Mouse (Mus musculus) intestine, embryonic 14.5 days (tissue): ENCODE measurements around the gene Notch2. TPM values are rescaled to one million over a fixed set of nuclear protein-coding genes. Genes with fewer than 3 reads are reported as not detected.

Experiments used
- ATAC-seq: fragments of 200-750 bp; cut with Nextera tagmentation; replicated peaks from 2 replicates; pipeline ENCODE4 v1.8.0; 2017; ENCODE audit warnings: low read depth, moderate number of reproducible peaks, moderate TSS enrichment, moderate library complexity; ENCODE audit not compliant: low FRiP score, low TSS enrichment
- DNase-seq: peaks from one replicate; pipeline ENCODE4 v3.0.0-alpha.2; 2018; ENCODE audit warnings: low spot score
- H3K27ac ChIP-seq: fragments of 300-500 bp; sonication (generic); 2 replicates; pipeline ENCODE4 v1.5.1; 2014; ENCODE audit warnings: low read depth, mild to moderate bottlenecking, control low read depth
- H3K27me3 ChIP-seq: fragments of 300-500 bp; sonication (generic); replicated peaks from 2 replicates; pipeline ENCODE4 v1.6.1; 2014; ENCODE audit warnings: low read length, control low read depth; ENCODE audit not compliant: control insufficient read depth, insufficient read depth
- H3K36me3 ChIP-seq: fragments of 300-500 bp; sonication (generic); 2 replicates; pipeline ENCODE4 v1.6.1; 2014; ENCODE audit warnings: low read length, control low read depth; ENCODE audit not compliant: control insufficient read depth, insufficient read depth
- H3K4me1 ChIP-seq: fragments of 300-500 bp; sonication (generic); replicated peaks from 2 replicates; pipeline ENCODE4 v1.6.1; 2014; ENCODE audit warnings: low read length, control low read depth, mixed read lengths; ENCODE audit not compliant: control insufficient read depth, insufficient read depth
- H3K4me2 ChIP-seq: fragments of 300-500 bp; sonication (generic); 2 replicates; pipeline ENCODE4 v1.6.1; 2014; ENCODE audit warnings: low read length
- H3K4me3 ChIP-seq: fragments of 300-500 bp; sonication (generic); 2 replicates; pipeline ENCODE4 v1.5.1; 2014; ENCODE audit warnings: low read depth, low read length, control low read depth, mixed read lengths
- H3K9ac ChIP-seq: fragments of 300-500 bp; sonication (generic); 2 replicates; pipeline ENCODE4 v1.6.1; 2014; ENCODE audit warnings: mild to moderate bottlenecking, low read length
- H3K9me3 ChIP-seq: fragments of 300-500 bp; sonication (generic); 2 replicates; pipeline ENCODE4 v1.6.1; 2016; ENCODE audit warnings: low read length, control low read depth; ENCODE audit not compliant: control insufficient read depth
- WGBS: fragments of 180-500 bp; shearing (Covaris S2); extraction: QIAGEN DNeasy Blood & Tissue Kit; methylation state at CpG from one replicate; pipeline ENCODE4 v1.1.7; 2014; 5-methylcytosine and 5-hydroxymethylcytosine counted together
- polyA plus RNA-seq: library from polyadenylated mRNA; unstranded; fragments of >200 nt; fragmentation: Nextera tagmentation; extraction: Ambion mirVana; gene quantifications from 2 replicates; pipeline ENCODE4 v1.2.1, GENCODE M21; 2014

The Notch2 gene
- polyA plus RNA-seq, 1 experiment from 2014 or later = 30.0 TPM

DNA sequence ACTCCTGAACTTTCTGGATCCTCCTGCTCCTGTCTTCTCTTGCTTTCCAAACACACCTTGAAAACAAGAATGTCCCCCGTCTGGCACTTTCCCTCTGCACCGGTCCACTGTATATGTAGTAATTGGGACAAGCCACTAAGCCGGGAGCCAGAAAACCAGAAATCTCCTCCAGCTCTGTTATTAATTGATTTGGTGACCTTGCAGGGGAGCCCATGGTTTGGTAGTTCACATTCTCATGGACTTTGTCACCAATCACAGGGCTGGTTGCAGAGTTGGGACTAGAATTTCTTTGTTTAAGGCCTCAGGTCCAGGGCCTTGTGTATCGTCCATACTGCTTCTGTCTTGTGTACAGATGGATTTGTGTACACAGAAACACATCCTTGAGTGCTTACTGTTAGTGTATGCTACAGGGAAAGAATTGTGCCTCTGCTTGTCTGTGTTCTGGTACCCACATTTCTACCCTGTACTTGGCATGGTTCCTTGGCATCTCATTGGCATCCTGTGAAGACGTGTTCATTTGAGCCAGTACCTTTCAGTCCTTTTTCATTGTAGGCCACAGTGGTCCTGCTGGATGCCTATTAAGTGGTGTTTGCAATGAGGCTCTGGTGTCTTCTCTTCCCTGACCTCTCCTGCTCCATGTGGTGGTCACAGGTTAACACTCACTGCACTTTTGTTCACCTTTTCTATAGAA, 3.7 kb downstream of the Notch2 start:
- peak overlapping the region; percentile 69; the same call in 1 of the 2 replicates for H3K4me2 ChIP-seq
- no peak overlapping the region for H3K9ac ChIP-seq
- H3K4me3 ChIP-seq = no peak overlapping the region
- no peaks in the 10 kb centered on the region for H3K36me3 ChIP-seq
- H3K9me3 ChIP-seq = no peaks in the 10 kb centered on the region
- no peak overlapping the region for H3K27ac ChIP-seq
- H3K4me1 ChIP-seq = peaks cover 51% of the 10 kb centered on the region
- ATAC-seq (no peak), DNase-seq (no peak)
- 62% methylated on average over 5 of the region's 5 CpGs for WGBS
- no peaks in the 10 kb centered on the region for H3K27me3 ChIP-seq

DNA sequence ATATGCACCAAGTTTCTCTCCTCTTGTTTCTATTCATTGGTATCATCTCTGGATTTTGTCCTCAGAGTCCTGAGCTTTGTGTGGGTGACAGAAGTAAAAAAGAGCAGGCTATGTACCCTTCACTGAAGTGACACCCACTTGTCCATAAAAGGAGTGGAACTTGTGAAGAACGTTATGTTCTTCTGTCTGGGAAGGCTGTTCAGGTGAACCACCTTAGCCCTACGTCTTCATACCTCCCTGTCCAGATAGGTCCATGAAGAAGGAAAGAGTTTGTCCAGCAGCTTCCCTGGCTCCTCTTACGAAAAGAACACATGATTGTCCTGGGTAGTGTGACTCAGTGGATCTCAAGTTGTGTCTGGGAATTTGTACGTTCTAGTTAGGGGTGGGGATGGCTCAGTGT, 4.9 kb downstream of the Notch2 start:
- no peak overlapping the region for H3K27ac ChIP-seq
- DNase-seq = no peak
- no peak overlapping the region for H3K4me3 ChIP-seq
- no peak overlapping the region for H3K4me2 ChIP-seq
- H3K9me3 ChIP-seq = no peaks in the 10 kb centered on the region
- H3K36me3 ChIP-seq = no peaks in the 10 kb centered on the region
- 80% methylated on average over 4 of the region's 4 CpGs for WGBS
- H3K27me3 ChIP-seq = no peaks in the 10 kb centered on the region
- ATAC-seq = no peak
- H3K4me1 ChIP-seq = peaks cover 51% of the 10 kb centered on the region
- no peak overlapping the region for H3K9ac ChIP-seq

- H3K4me2 ChIP-seq = no peak overlapping the region
Measured at GRCm38 (mm10) chr3:98020431-98021229, 7.3 kb downstream of the Notch2 start.

GRCm38 (mm10) chr3:98024288-98024848, 11.0 kb downstream of the Notch2 start:
- H3K9ac ChIP-seq = peak overlapping the region; percentile 32; the same call in 1 of the 2 replicates
- WGBS = 9% methylated on average over 13 of the region's 13 CpGs
- peak; percentile 54; the same call in 1 of the 2 replicates for ATAC-seq

More at GRCm38 (mm10) chr3:98020431-98021229, 7.3 kb downstream of the Notch2 start:
- Histone ChIP-seq H3K27ac (no peak overlapping the region), H3K9me3 (no peaks in the 10 kb centered on the region), H3K9ac (no peak overlapping the region), H3K4me3 (no peak overlapping the region), H3K27me3 (no peaks in the 10 kb centered on the region), H3K36me3 (no peaks in the 10 kb centered on the region), H3K4me1 (peaks cover 61% of the 10 kb centered on the region)
- no peak for ATAC-seq
- WGBS = 73% methylated on average over 9 of the region's 9 CpGs
- no peak for DNase-seq

GRCm38 (mm10) chr3:98025521-98025920, 12.2 kb downstream of the Notch2 start:
- DNase-seq (no peak), ATAC-seq (no peak)
- Histone ChIP-seq H3K4me1 (peaks cover 59% of the 10 kb centered on the region), H3K27ac (peak overlapping the region; percentile 76), H3K9ac (no peak overlapping the region), H3K36me3 (no peaks in the 10 kb centered on the region), H3K27me3 (no peaks in the 10 kb centered on the region), H3K9me3 (no peaks in the 10 kb centered on the region), H3K4me2 (no peak overlapping the region), H3K4me3 (no peak overlapping the region)
- 34% methylated on average over 14 of the region's 14 CpGs for WGBS

More at GRCm38 (mm10) chr3:98024288-98024848, 11.0 kb downstream of the Notch2 start:
- Histone ChIP-seq H3K9me3 (no peaks in the 10 kb centered on the region), H3K27me3 (no peaks in the 10 kb centered on the region), H3K4me1 (peaks cover 65% of the 10 kb centered on the region), H3K36me3 (no peaks in the 10 kb centered on the region), H3K4me3 (0 out of 2 replicates have a peak overlapping the region, but pooled peaks have one; percentile 8), H3K4me2 (peak overlapping the region; percentile 46), H3K27ac (peak overlapping the region; percentile 76)
- no peak for DNase-seq

DNA sequence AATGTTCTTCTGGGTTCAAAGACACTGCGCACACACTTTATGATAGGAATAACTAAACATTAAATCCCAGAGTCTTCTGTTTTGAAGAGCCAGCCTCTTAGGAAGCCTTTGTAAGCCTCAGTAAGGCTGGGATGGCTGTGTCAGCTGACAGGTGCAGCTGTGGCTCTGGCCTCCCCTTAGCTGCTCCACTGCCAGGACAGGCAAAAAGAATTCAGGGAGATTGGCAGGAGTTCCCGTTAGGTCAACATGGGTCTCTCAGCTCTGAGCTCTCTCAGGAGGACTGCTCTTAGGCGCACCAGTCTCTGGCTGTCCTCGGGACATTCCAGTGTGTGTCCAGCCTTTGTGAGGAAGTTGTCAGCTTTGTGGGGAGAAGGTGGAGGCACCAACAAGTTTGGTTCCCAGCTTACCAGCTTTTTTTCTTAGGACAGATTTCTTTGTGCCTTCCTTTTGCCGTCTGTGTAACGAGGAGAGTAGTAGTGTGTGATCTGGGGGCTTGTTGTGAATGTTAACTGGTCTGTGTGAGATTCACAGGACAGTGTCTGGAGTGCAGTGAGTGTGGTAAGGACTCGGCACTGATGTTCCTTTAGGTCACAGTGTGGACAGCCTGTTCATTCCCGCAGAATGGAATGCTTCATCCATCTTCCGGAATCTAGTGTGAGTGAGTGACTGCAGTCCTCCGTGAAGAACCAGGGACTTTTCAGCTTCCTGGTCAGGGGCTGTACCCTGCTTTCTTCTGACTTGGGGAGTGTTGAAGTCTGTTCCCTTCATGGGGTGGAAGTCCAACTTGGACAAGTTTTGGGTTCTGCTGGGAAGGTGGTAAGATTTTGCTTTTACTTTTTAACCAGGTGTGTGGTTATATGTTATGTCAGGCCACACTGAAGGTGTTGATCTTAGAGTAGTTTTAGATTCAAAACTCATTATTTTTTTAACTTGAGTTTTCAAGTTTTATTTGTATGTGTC, 12.9 kb downstream of the Notch2 start:
- H3K4me3 ChIP-seq = no peak overlapping the region
- H3K9ac ChIP-seq = no peak overlapping the region
- peaks cover 58% of the 10 kb centered on the region for H3K4me1 ChIP-seq
- ATAC-seq = no peak
- no peak for DNase-seq
- H3K4me2 ChIP-seq = no peak overlapping the region
- 40% methylated on average over 10 of the region's 10 CpGs for WGBS
- H3K27ac ChIP-seq = peak overlapping the region; percentile 76; the same call in 1 of the 2 replicates
- H3K27me3 ChIP-seq = no peaks in the 10 kb centered on the region
- H3K9me3 ChIP-seq = no peaks in the 10 kb centered on the region
- no peaks in the 10 kb centered on the region for H3K36me3 ChIP-seq

- Histone ChIP-seq H3K9ac (no peak overlapping the region), H3K27ac (no peak overlapping the region), H3K4me1 (peaks cover 58% of the 10 kb centered on the region), H3K9me3 (no peaks in the 10 kb centered on the region), H3K4me2 (no peak overlapping the region), H3K4me3 (no peak overlapping the region), H3K27me3 (no peaks in the 10 kb centered on the region), H3K36me3 (no peaks in the 10 kb centered on the region)
- WGBS = 33% methylated on average over 3 of the region's 3 CpGs
- ATAC-seq (no peak), DNase-seq (no peak)
Measured at GRCm38 (mm10) chr3:98027371-98027774, 14.0 kb downstream of the Notch2 start.

- Histone ChIP-seq H3K4me1 (peaks cover 62% of the 10 kb centered on the region), H3K36me3 (no peaks in the 10 kb centered on the region), H3K9me3 (no peaks in the 10 kb centered on the region), H3K4me3 (no peak overlapping the region), H3K9ac (no peak overlapping the region), H3K27ac (no peak overlapping the region), H3K4me2 (no peak overlapping the region), H3K27me3 (no peaks in the 10 kb centered on the region)
- 56% methylated on average over 4 of the region's 4 CpGs for WGBS
- no peak for ATAC-seq
- DNase-seq = no peak
Measured at GRCm38 (mm10) chr3:98028072-98028471, 14.7 kb downstream of the Notch2 start.
